Mouse (Mus musculus) intestine, postnatal 0 days (tissue): ENCODE measurements at regions not wholly inside any gene's neighbourhood (a gene's known extent, or its start where the extent isn't known, plus 50 kb on each side); places are given as distances from the start of the nearest gene placed in this dataset.
A peak's percentile ranks its signal among the peaks of the same experiment; 100 is the strongest.

Experiments used
- ATAC-seq: fragments of 200-750 bp; cut with Nextera tagmentation; 2 replicates; pipeline ENCODE4 v1.8.0; 2017; ENCODE audit warnings: mild to moderate bottlenecking, moderate TSS enrichment, moderate library complexity
- H3K27ac ChIP-seq: fragments of 300-500 bp; sonication (generic); 2 replicates; pipeline ENCODE4 v1.5.1; 2014; ENCODE audit warnings: mild to moderate bottlenecking, low read depth, low read length, moderate library complexity
- H3K27me3 ChIP-seq: fragments of 300-500 bp; sonication (generic); replicated peaks from 2 replicates; pipeline ENCODE4 v1.6.1; 2014; ENCODE audit warnings: low read length, mixed read lengths; ENCODE audit not compliant: control insufficient read depth, insufficient read depth
- H3K36me3 ChIP-seq: fragments of 300-500 bp; sonication (generic); 2 replicates; pipeline ENCODE4 v1.6.1; 2014; ENCODE audit warnings: mild to moderate bottlenecking, moderate library complexity; ENCODE audit not compliant: control insufficient read depth, insufficient read depth
- H3K4me1 ChIP-seq: fragments of 300-500 bp; sonication (generic); replicated peaks from 2 replicates; pipeline ENCODE4 v1.6.1; 2014; ENCODE audit warnings: antibody characterized with exemption, low read length, mixed read lengths; ENCODE audit not compliant: control insufficient read depth, insufficient read depth
- H3K4me2 ChIP-seq: fragments of 300-500 bp; sonication (generic); replicated peaks from 2 replicates; pipeline ENCODE4 v1.6.1; 2014; ENCODE audit warnings: low read depth, mild to moderate bottlenecking, moderate library complexity
- H3K4me3 ChIP-seq: fragments of 300-500 bp; sonication (generic); 2 replicates; pipeline ENCODE4 v1.5.1; 2014; ENCODE audit warnings: low read depth, low read length
- H3K9ac ChIP-seq: fragments of 300-500 bp; sonication (generic); 2 replicates; pipeline ENCODE4 v1.6.1; 2014; ENCODE audit warnings: mild to moderate bottlenecking, low read depth, low read length
- H3K9me3 ChIP-seq: fragments of 300-500 bp; sonication (generic); 2 replicates; pipeline ENCODE4 v1.6.1; 2016; ENCODE audit warnings: mixed run types; ENCODE audit not compliant: control insufficient read depth
- CTCF ChIP-seq: sonication (generic); IDR thresholded peaks from 2 replicates; pipeline ENCODE4 v1.5.1; 2016; ENCODE audit warnings: low read depth, mild to moderate bottlenecking, control low read depth, antibody characterized with exemption, moderate library complexity
- WGBS: fragments of 180-500 bp; shearing (Covaris S2); extraction: QIAGEN DNeasy Blood & Tissue Kit; methylation state at CpG from one replicate; pipeline ENCODE4 v1.1.7; 2014; 5-methylcytosine and 5-hydroxymethylcytosine counted together

DNA sequence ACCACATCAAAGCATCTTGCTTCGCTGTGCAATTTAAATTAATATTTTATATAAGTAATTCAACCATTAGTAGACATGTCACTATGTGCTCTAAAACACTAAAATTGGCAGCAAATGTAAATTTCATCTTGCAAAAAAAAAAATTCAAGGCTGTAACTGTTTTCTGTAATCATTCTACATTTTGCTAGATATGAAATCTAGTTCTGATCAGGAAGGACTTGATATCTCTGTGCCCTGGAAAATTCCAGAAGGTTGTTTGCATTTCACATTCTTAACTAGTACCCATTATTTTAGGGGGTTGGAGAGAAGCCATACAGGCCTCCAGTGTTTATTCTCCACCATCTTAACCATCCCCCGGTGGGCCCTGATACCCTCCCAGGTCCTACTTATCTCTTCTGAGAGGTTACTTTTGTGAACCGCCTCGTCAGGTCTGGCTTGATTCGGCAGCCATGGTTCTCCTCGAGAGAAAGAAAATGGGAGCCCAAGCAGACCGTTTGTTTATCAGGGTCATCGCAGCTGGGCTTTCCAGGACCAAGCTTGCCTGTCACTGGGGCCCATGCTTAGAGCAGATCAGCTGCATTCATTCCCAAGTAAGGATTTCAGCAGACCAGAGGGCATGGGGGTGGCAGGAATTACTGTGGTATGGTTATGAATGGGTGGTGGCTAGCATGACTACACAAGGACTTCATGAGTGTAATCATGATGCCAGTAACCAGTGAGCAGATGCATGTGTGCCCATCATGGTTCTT, 226.9 kb upstream of the Trib2 start:
- no peak overlapping the region for H3K4me3 ChIP-seq
- H3K4me1 ChIP-seq: no peaks in the 10 kb centered on the region
- H3K9me3 ChIP-seq: no peaks in the 10 kb centered on the region
- no peak overlapping the region for H3K9ac ChIP-seq
- no peaks in the 10 kb centered on the region for H3K36me3 ChIP-seq
- ATAC-seq: no peak
- WGBS: 70% methylated on average over 8 of the region's 8 CpGs
- no peak overlapping the region for H3K27ac ChIP-seq
- no peaks in the 10 kb centered on the region for H3K27me3 ChIP-seq
- TF ChIP-seq CTCF: no peak
- no peak overlapping the region for H3K4me2 ChIP-seq

DNA sequence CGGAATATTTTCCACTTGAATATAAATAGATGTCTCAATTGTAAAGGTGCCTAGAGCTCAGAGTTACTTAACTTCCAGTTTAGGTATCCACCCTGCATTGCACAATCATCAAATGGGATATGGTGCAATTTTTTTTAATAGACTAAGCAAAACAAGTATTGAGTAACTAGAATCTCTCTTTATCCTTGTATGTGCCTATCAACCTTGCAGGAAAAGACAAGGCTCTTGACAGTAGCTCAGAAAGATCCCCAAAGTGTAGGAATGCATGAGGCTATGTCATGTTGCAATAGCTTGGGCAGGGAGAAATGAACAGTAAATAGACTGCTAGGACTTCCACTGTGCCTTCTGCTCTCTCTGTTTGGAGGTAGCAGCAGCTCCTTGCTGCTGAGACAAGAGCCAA, 225.6 kb upstream of the Trib2 start:
- TF ChIP-seq CTCF: no peak

DNA sequence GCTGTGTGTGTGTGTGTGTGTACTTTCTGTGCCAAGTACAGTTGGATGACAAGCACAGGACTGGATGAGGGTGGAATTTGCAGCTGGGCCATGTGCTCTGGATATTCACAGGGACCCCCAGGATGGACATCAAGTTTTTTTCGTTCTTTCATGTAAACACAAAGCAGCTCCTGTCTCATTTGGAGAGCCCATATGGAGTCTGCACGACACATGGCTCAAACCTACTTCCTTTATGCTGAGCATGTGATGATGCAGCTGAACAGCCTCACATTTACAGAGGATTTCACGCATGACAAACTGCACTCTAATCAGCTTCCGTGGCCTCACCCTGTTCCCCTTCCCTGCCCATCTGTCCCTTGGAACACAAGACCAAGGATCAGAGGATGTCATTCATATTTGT, 224.4 kb upstream of the Trib2 start:
- Histone ChIP-seq H3K4me3 (no peak overlapping the region), H3K27ac (no peak overlapping the region), H3K4me2 (no peak overlapping the region), H3K9ac (no peak overlapping the region), H3K4me1 (no peaks in the 10 kb centered on the region), H3K27me3 (no peaks in the 10 kb centered on the region), H3K36me3 (no peaks in the 10 kb centered on the region), H3K9me3 (no peaks in the 10 kb centered on the region)
- WGBS: 58% methylated on average over 4 of the region's 4 CpGs
- no peak for TF ChIP-seq CTCF
- ATAC-seq: no peak

More for the DNA sequence above, 225.6 kb upstream of the Trib2 start:
- H3K27me3 ChIP-seq: no peaks in the 10 kb centered on the region
- no peak overlapping the region for H3K4me3 ChIP-seq
- H3K9ac ChIP-seq: no peak overlapping the region
- no peaks in the 10 kb centered on the region for H3K4me1 ChIP-seq
- WGBS: 77% methylated on average over 1 of the region's 1 CpGs
- no peak overlapping the region for H3K27ac ChIP-seq
- H3K36me3 ChIP-seq: no peaks in the 10 kb centered on the region
- no peak for ATAC-seq
- H3K9me3 ChIP-seq: no peaks in the 10 kb centered on the region
- no peak overlapping the region for H3K4me2 ChIP-seq

DNA sequence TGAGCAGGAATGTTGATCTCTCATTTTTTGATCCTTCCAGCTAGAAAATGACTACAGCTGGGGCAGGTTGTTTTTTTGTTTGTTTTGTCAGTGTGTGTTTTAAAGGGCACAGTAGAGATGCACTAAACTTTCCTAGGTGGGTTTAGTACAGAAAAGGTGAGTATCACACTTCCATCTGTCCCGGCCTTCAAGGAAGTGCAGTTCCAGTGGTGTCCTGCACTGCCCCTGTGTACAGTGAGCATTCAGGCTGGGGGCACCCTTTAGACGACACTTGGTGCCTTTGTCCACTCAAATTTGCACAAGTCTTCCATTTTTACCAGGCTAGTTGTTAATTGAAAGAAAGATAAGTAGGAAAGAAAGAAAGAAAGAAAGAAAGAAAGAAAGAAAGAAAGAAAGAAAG, 218.8 kb upstream of the Trib2 start:
- Histone ChIP-seq H3K4me3 (no peak overlapping the region), H3K27ac (no peak overlapping the region), H3K9me3 (no peaks in the 10 kb centered on the region), H3K36me3 (no peaks in the 10 kb centered on the region), H3K27me3 (no peaks in the 10 kb centered on the region), H3K4me1 (no peaks in the 10 kb centered on the region), H3K4me2 (no peak overlapping the region), H3K9ac (no peak overlapping the region)
- TF ChIP-seq CTCF: no peak
- ATAC-seq: no peak
- 49% methylated on average over 2 of the region's 2 CpGs for WGBS

DNA sequence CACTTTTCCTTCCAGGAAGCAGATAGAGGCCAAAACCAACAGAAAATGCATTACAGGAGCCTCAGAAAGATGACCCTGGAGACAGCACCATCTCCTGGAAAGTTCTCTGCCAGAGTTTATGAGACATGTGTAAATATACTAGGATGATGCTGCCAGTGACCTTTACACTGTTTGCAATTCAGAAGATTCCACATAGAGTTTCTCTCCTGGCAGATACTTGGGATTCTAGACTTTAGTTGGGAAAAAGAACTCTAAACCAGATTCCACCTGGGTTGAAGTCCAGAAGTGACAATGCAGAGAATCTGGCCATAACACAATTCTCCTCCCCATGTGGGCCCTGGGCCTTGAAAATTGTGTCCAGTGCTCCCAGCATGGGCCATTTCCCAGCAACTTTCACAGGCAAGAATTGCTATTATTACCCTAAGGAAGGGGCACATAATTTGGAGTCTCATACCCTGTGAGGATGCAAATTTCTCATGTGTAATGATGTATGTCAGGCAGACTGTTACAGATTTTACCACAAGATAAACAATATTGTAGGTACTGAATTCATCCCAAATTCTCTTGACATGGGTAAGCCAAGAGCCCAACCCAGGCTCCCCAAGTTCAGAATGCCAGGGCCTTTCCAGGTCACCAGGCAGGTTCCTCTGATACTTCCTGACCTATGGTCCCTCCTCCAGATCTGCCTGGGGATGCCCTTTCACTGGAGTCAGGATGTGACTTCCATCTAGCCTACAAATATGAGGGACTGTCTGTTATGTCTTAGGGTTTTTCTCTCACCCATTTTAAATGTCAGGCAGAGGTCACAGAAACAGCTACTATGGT, 218.2 kb upstream of the Trib2 start:
- no peak overlapping the region for H3K27ac ChIP-seq
- H3K36me3 ChIP-seq: no peaks in the 10 kb centered on the region
- ATAC-seq: no peak
- TF ChIP-seq CTCF: peak; percentile 26
- H3K4me2 ChIP-seq: no peak overlapping the region
- H3K9me3 ChIP-seq: no peaks in the 10 kb centered on the region
- no peak overlapping the region for H3K4me3 ChIP-seq
- no peaks in the 10 kb centered on the region for H3K27me3 ChIP-seq
- no peak overlapping the region for H3K9ac ChIP-seq
- no peaks in the 10 kb centered on the region for H3K4me1 ChIP-seq

DNA sequence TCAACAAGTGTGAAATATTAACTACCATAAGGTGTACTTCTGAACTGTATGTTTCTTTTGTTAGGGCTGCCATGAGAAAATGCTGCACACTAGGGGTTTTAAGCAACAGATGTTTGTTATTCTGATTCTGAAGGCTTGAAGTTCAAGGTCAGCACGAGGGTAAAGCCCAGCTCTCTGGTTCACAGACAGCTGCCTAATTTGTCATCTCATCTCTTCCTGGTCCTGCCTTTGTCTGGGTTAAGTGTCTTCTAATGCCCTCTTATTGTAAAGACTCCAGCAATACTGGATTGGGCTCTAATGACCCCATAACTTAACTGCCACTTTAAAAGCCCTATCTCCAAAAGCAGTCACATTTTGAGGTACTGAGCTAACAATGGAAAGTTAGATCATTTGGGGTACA, 209.9 kb upstream of the Trib2 start:
- Histone ChIP-seq H3K27me3 (no peaks in the 10 kb centered on the region), H3K4me2 (no peak overlapping the region), H3K36me3 (no peaks in the 10 kb centered on the region), H3K9me3 (no peaks in the 10 kb centered on the region), H3K4me3 (no peak overlapping the region), H3K4me1 (no peaks in the 10 kb centered on the region), H3K27ac (no peak overlapping the region), H3K9ac (no peak overlapping the region)
- no peak for ATAC-seq
- 10% methylated on average over 1 of the region's 1 CpGs for WGBS
- no peak for TF ChIP-seq CTCF
